Mouse (Mus musculus): Measurements from ENCODE around the gene 1700029F12Rik. TPM values are rescaled to one million over a fixed set of nuclear protein-coding genes. Genes with fewer than 3 reads are reported as not detected.
A peak's percentile ranks its signal among the peaks of the same experiment; 100 is the strongest.

The 1700029F12Rik gene
- polyA plus RNA-seq, 1 experiment = not detected

GRCm38 (mm10) chr13:97053844-97054243 lies 19.7 kb upstream of the 1700029F12Rik start:
- Histone ChIP-seq H3K4me1 (ENCODE audit: control insufficient read depth, insufficient read depth, low read length) (0 out of 2 replicates have a peak, but pooled peaks cover 3% of the 10 kb centered on the region), H3K4me3 (ENCODE audit: insufficient read depth, low read depth, low read length) (no peak overlapping the region), H3K27ac (ENCODE audit: insufficient read depth, low read depth, low read length) (no peak overlapping the region)
- WGBS = 71% methylated on average over 8 of the region's 8 CpGs
- no peak for TF ChIP-seq CTCF (IDR thresholded peaks at IDR 0.05; ENCODE audit: insufficient read depth, low read depth, low read length)

- Histone ChIP-seq H3K4me3 (ENCODE audit: insufficient read depth, low read depth, low read length) (no peak overlapping the region), H3K4me1 (ENCODE audit: control insufficient read depth, insufficient read depth, low read length) (0 out of 2 replicates have a peak, but pooled peaks cover 3% of the 10 kb centered on the region), H3K27ac (ENCODE audit: insufficient read depth, low read depth, low read length) (no peak overlapping the region)
- TF ChIP-seq POLR2A (IDR thresholded peaks at IDR 0.05; ENCODE audit: insufficient read depth, low read depth, low read length) = no peak
- TF ChIP-seq CTCF (IDR thresholded peaks at IDR 0.05; ENCODE audit: insufficient read depth, low read depth, low read length) = 0 out of 2 replicates have a peak, but pooled peaks have one; percentile 10
- 15% methylated on average over 11 of the region's 11 CpGs for WGBS
Observed at GRCm38 (mm10) chr13:97052667-97053066, 18.5 kb upstream of the 1700029F12Rik start.

GRCm38 (mm10) chr13:97051158-97051557 lies 17.0 kb upstream of the 1700029F12Rik start:
- 0 out of 2 replicates have a peak, but pooled peaks cover 3% of the 10 kb centered on the region for H3K4me1 ChIP-seq (ENCODE audit: control insufficient read depth, insufficient read depth, low read length)
- H3K27ac ChIP-seq (ENCODE audit: insufficient read depth, low read depth, low read length) = no peak overlapping the region
- WGBS = 48% methylated on average over 6 of the region's 6 CpGs
- no peak for TF ChIP-seq POLR2A (IDR thresholded peaks at IDR 0.05; ENCODE audit: insufficient read depth, low read depth, low read length)
- TF ChIP-seq CTCF (IDR thresholded peaks at IDR 0.05; ENCODE audit: insufficient read depth, low read depth, low read length) = no peak
- no peak overlapping the region for H3K4me3 ChIP-seq (ENCODE audit: insufficient read depth, low read depth, low read length)

GRCm38 (mm10) chr13:97030075-97030474 lies 4.1 kb downstream of the 1700029F12Rik start:
- no peak overlapping the region for H3K27ac ChIP-seq (ENCODE audit: insufficient read depth, low read depth, low read length)
- no peak overlapping the region for H3K4me3 ChIP-seq (ENCODE audit: insufficient read depth, low read depth, low read length)
- 89% methylated on average over 13 of the region's 13 CpGs for WGBS
- TF ChIP-seq CTCF (IDR thresholded peaks at IDR 0.05; ENCODE audit: insufficient read depth, low read depth, low read length) (no peak), POLR2A (IDR thresholded peaks at IDR 0.05; ENCODE audit: insufficient read depth, low read depth, low read length) (no peak)
- H3K4me1 ChIP-seq (ENCODE audit: control insufficient read depth, insufficient read depth, low read length) = no peaks in the 10 kb centered on the region

- no peak overlapping the region for H3K27ac ChIP-seq (ENCODE audit: insufficient read depth, low read depth, low read length)
- H3K4me1 ChIP-seq (ENCODE audit: control insufficient read depth, insufficient read depth, low read length) = no peaks in the 10 kb centered on the region
- 70% methylated on average over 4 of the region's 4 CpGs for WGBS
- no peak overlapping the region for H3K4me3 ChIP-seq (ENCODE audit: insufficient read depth, low read depth, low read length)
- TF ChIP-seq POLR2A (IDR thresholded peaks at IDR 0.05; ENCODE audit: insufficient read depth, low read depth, low read length) (no peak), CTCF (IDR thresholded peaks at IDR 0.05; ENCODE audit: insufficient read depth, low read depth, low read length) (no peak)
Observed at GRCm38 (mm10) chr13:97021906-97022305, 12.3 kb downstream of the 1700029F12Rik start.

GRCm38 (mm10) chr13:97020122-97020521 lies 14.0 kb downstream of the 1700029F12Rik start:
- 66% methylated on average over 5 of the region's 5 CpGs for WGBS
- H3K4me1 ChIP-seq (ENCODE audit: control insufficient read depth, insufficient read depth, low read length) = no peaks in the 10 kb centered on the region
- no peak overlapping the region for H3K4me3 ChIP-seq (ENCODE audit: insufficient read depth, low read depth, low read length)
- TF ChIP-seq POLR2A (IDR thresholded peaks at IDR 0.05; ENCODE audit: insufficient read depth, low read depth, low read length) = no peak
- no peak for TF ChIP-seq CTCF (IDR thresholded peaks at IDR 0.05; ENCODE audit: insufficient read depth, low read depth, low read length)
- no peak overlapping the region for H3K27ac ChIP-seq (ENCODE audit: insufficient read depth, low read depth, low read length)

GRCm38 (mm10) chr13:97017711-97018110 lies 16.5 kb downstream of the 1700029F12Rik start:
- Histone ChIP-seq H3K4me1 (ENCODE audit: control insufficient read depth, insufficient read depth, low read length) (no peaks in the 10 kb centered on the region), H3K27ac (ENCODE audit: insufficient read depth, low read depth, low read length) (no peak overlapping the region), H3K4me3 (ENCODE audit: insufficient read depth, low read depth, low read length) (no peak overlapping the region)
- 95% methylated on average over 3 of the region's 3 CpGs for WGBS
- TF ChIP-seq POLR2A (IDR thresholded peaks at IDR 0.05; ENCODE audit: insufficient read depth, low read depth, low read length) = no peak
- no peak for TF ChIP-seq CTCF (IDR thresholded peaks at IDR 0.05; ENCODE audit: insufficient read depth, low read depth, low read length)

GRCm38 (mm10) chr13:97014366-97014765 lies 19.8 kb downstream of the 1700029F12Rik start:
- TF ChIP-seq CTCF (IDR thresholded peaks at IDR 0.05; ENCODE audit: insufficient read depth, low read depth, low read length) (no peak), POLR2A (IDR thresholded peaks at IDR 0.05; ENCODE audit: insufficient read depth, low read depth, low read length) (no peak)
- H3K4me1 ChIP-seq (ENCODE audit: control insufficient read depth, insufficient read depth, low read length) = no peaks in the 10 kb centered on the region
- H3K27ac ChIP-seq (ENCODE audit: insufficient read depth, low read depth, low read length) = no peak overlapping the region
- no peak overlapping the region for H3K4me3 ChIP-seq (ENCODE audit: insufficient read depth, low read depth, low read length)
- whole genome bisulfite sequencing = 83% methylated on average over 4 of the region's 4 CpGs

GRCm38 (mm10) chr13:97008266-97009153 lies 25.7 kb downstream of the 1700029F12Rik start:
- Histone ChIP-seq H3K4me1 (ENCODE audit: control insufficient read depth, insufficient read depth, low read length) (peaks cover 7% of the 10 kb centered on the region; the same call in 1 of the 2 replicates), H3K4me3 (ENCODE audit: insufficient read depth, low read depth, low read length) (peak overlapping the region; percentile 41), H3K27ac (ENCODE audit: insufficient read depth, low read depth, low read length) (0 out of 2 replicates have a peak overlapping the region, but pooled peaks have one; percentile 30)
- WGBS = 2% methylated on average over 19 of the region's 19 CpGs
- TF ChIP-seq POLR2A (IDR thresholded peaks at IDR 0.05; ENCODE audit: insufficient read depth, low read depth, low read length) (no peak), CTCF (IDR thresholded peaks at IDR 0.05; ENCODE audit: insufficient read depth, low read depth, low read length) (no peak)

Data from olfactory bulb, adult 2 months (tissue).